Mouse (Mus musculus) forebrain, embryonic 12.5 days (tissue): Measurements from ENCODE around the gene Ift88. TPM values are rescaled to one million over a fixed set of nuclear protein-coding genes. Genes with fewer than 3 reads are reported as not detected.

Source experiments
- ATAC-seq: fragments of 200-750 bp; cut with Nextera tagmentation; 2 replicates; pipeline ENCODE4 v1.8.0; 2017; ENCODE audit warnings: moderate TSS enrichment; ENCODE audit not compliant: low FRiP score
- H3K27ac ChIP-seq: fragments of 300-500 bp; sonication (generic); 2 replicates; pipeline ENCODE4 v1.5.1; 2016; ENCODE audit warnings: mild to moderate bottlenecking
- H3K27me3 ChIP-seq: fragments of 300-500 bp; sonication (generic); 2 replicates; pipeline ENCODE4 v1.6.1; 2016; ENCODE audit warnings: mild to moderate bottlenecking
- H3K36me3 ChIP-seq: fragments of 300-500 bp; sonication (generic); replicated peaks from 2 replicates; pipeline ENCODE4 v1.6.1; 2016; ENCODE audit warnings: mild to moderate bottlenecking
- H3K4me1 ChIP-seq: fragments of 300-500 bp; sonication (generic); 2 replicates; pipeline ENCODE4 v1.6.1; 2016
- H3K4me2 ChIP-seq: fragments of 300-500 bp; sonication (generic); 2 replicates; pipeline ENCODE4 v1.6.1; 2016; ENCODE audit warnings: mild to moderate bottlenecking, moderate library complexity
- H3K4me3 ChIP-seq: fragments of 300-500 bp; sonication (generic); replicated peaks from 2 replicates; pipeline ENCODE4 v1.5.1; 2016; ENCODE audit warnings: mild to moderate bottlenecking
- H3K9ac ChIP-seq: fragments of 300-500 bp; sonication (generic); 2 replicates; pipeline ENCODE4 v1.6.1; 2016; ENCODE audit warnings: mild to moderate bottlenecking
- H3K9me3 ChIP-seq: fragments of 300-500 bp; sonication (generic); 2 replicates; pipeline ENCODE4 v1.6.1; 2016
- WGBS: fragments of 180-500 bp; shearing (Covaris S2); methylation state at CpG from one replicate; pipeline ENCODE4 v1.1.7; 2016; 5-methylcytosine and 5-hydroxymethylcytosine counted together
- polyA plus RNA-seq: library from polyadenylated mRNA; unstranded; fragments of >200 nt; fragmentation: Nextera tagmentation; extraction: Ambion mirVana; gene quantifications from 2 replicates; pipeline ENCODE4 v1.2.1, GENCODE M21; 2016

Gene Ift88
- polyA plus RNA-seq, result 15.4 and 16.4 TPM in 2 replicates

GRCm38 (mm10) chr14:57423432-57424211 lies at the start of gene Ift88:
Gene Ift88, plus strand, starts transcription at chr14:57424062.
- Histone ChIP-seq H3K4me2 (peak within 1 kb of the TSS; percentile 72), H3K9ac (peak within 1 kb of the TSS; percentile 85), H3K36me3 (no peaks in the 10 kb centered on the region), H3K4me3 (peak within 1 kb of the TSS; percentile 94), H3K9me3 (no peaks in the 10 kb centered on the region), H3K27me3 (0 out of 2 replicates have a peak, but pooled peaks cover 4% of the 10 kb centered on the region), H3K27ac (peak within 1 kb of the TSS; percentile 78), H3K4me1 (peaks cover 3% of the 10 kb centered on the region)
- 4% methylated on average over 42 of the region's 42 CpGs for WGBS
- peak; percentile 99 for ATAC-seq

DNA sequence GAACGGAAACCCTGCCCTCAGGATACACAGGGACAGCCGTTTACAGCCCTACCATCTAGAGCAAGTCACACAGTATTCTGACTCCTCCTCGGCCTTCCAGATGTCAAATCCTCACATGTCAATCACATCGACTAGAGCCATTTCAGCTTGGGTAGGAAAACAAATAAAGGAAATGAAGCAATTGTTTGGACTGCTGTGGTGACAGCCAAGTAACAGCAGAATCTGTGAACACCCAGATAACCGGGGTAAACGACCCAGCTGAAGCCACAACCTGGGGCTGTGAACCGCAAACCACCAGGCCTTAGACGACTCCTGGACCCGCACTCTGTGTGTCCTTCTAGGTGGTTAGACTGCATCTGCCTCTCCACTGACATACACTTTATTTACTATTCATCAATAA lies 48.7 kb upstream of the Ift88 start:
- H3K27me3 ChIP-seq, result 0 out of 2 replicates have a peak, but pooled peaks cover 5% of the 10 kb centered on the region
- H3K9ac ChIP-seq, result no peak overlapping the region
- H3K4me3 ChIP-seq, result no peak overlapping the region
- H3K4me2 ChIP-seq, result no peak overlapping the region
- no peak for ATAC-seq
- H3K4me1 ChIP-seq, result no peaks in the 10 kb centered on the region
- no peak overlapping the region for H3K27ac ChIP-seq
- 81% methylated on average over 9 of the region's 9 CpGs for WGBS
- H3K9me3 ChIP-seq, result no peaks in the 10 kb centered on the region
- no peaks in the 10 kb centered on the region for H3K36me3 ChIP-seq

GRCm38 (mm10) chr14:57376016-57376415 lies 47.8 kb upstream of the Ift88 start:
- no peaks in the 10 kb centered on the region for H3K4me1 ChIP-seq
- H3K36me3 ChIP-seq, result no peaks in the 10 kb centered on the region
- H3K27ac ChIP-seq, result no peak overlapping the region
- H3K9me3 ChIP-seq, result no peaks in the 10 kb centered on the region
- 0 out of 2 replicates have a peak, but pooled peaks cover 1% of the 10 kb centered on the region for H3K27me3 ChIP-seq
- H3K9ac ChIP-seq, result peak overlapping the region; percentile 17; the same call in 1 of the 2 replicates
- 80% methylated on average over 8 of the region's 8 CpGs for WGBS
- no peak overlapping the region for H3K4me3 ChIP-seq
- H3K4me2 ChIP-seq, result no peak overlapping the region
- no peak for ATAC-seq

- no peak for ATAC-seq
- Histone ChIP-seq H3K4me3 (no peak overlapping the region), H3K27me3 (no peaks in the 10 kb centered on the region)
Observed at GRCm38 (mm10) chr14:57376956-57377355, 46.9 kb upstream of the Ift88 start.

GRCm38 (mm10) chr14:57377531-57377930 lies 46.3 kb upstream of the Ift88 start:
- H3K4me3 ChIP-seq, result no peak overlapping the region
- H3K4me1 ChIP-seq, result no peaks in the 10 kb centered on the region
- 83% methylated on average over 5 of the region's 5 CpGs for WGBS
- H3K9me3 ChIP-seq, result no peaks in the 10 kb centered on the region
- no peaks in the 10 kb centered on the region for H3K36me3 ChIP-seq
- H3K9ac ChIP-seq, result no peak overlapping the region
- H3K27me3 ChIP-seq, result no peaks in the 10 kb centered on the region
- no peak overlapping the region for H3K27ac ChIP-seq
- ATAC-seq, result no peak
- H3K4me2 ChIP-seq, result no peak overlapping the region

More at GRCm38 (mm10) chr14:57376956-57377355, 46.9 kb upstream of the Ift88 start:
- Histone ChIP-seq H3K9ac (no peak overlapping the region), H3K27ac (no peak overlapping the region), H3K36me3 (no peaks in the 10 kb centered on the region), H3K4me1 (no peaks in the 10 kb centered on the region), H3K9me3 (no peaks in the 10 kb centered on the region), H3K4me2 (no peak overlapping the region)
- WGBS, result 84% methylated on average over 9 of the region's 9 CpGs

DNA sequence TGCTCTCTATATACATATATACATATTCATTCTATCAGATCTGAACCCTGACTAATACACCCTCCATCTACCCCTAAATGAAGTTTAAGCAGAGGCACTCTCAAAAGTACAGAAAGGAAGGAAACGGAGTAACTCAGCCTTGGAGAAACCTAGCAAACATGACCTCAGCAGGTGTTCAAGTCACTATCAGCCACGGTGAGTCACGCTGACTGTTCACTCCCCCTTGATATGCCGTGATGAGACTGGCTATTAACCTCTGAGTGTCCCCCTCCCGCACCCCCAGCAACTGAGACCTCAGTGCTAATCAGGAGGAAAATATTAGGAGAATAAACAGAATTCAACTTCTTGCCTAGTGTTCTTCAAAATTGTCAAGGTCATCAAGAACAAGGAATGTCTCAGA lies 38.2 kb upstream of the Ift88 start:
- Histone ChIP-seq H3K4me1 (no peaks in the 10 kb centered on the region), H3K9ac (no peak overlapping the region), H3K36me3 (no peaks in the 10 kb centered on the region), H3K4me2 (no peak overlapping the region), H3K4me3 (no peak overlapping the region), H3K9me3 (no peaks in the 10 kb centered on the region), H3K27me3 (no peaks in the 10 kb centered on the region), H3K27ac (no peak overlapping the region)
- no peak for ATAC-seq
- WGBS, result 89% methylated on average over 5 of the region's 5 CpGs

DNA sequence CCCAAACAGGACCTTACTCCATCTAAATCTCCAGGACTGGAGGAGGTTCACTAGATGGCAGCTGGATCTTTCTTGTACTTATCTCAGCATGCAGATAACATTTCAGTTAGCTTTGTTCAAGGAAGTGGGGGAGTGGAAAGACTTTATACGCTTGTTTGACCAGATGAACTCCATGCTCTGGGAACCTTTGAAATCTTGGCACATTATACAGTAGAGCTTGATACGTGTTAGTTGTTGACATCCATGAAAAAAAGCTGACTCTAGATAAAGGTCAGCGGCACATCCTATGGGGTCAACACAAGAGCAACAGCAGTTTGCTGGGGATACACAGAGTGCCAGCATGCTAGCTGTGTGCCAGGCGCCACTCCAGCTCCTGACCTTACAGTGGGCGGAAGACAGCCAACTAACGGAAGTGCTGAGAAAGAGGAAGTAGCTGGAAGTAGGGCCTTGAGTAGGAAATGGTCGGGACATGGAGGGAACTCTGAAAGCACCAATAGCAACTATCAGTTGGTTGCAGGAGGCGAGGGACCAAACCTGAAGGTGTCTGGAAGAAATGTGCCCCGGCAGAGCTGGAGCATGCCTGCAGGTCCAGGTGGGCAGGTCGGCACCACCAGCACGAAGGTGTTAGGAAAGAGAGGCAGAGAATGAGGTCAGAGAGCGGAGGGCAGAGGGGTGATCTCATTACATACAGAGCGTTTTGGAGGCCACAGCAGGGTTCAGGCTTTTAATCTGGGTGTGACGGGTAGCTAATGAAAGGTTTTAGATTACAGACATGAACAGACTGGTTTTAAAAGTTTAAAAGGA lies 36.9 kb upstream of the Ift88 start:
- H3K27me3 ChIP-seq, result no peaks in the 10 kb centered on the region
- no peak overlapping the region for H3K9ac ChIP-seq
- 65% methylated on average over 14 of the region's 14 CpGs for WGBS
- H3K36me3 ChIP-seq, result no peaks in the 10 kb centered on the region
- no peak overlapping the region for H3K4me2 ChIP-seq
- H3K27ac ChIP-seq, result no peak overlapping the region
- no peaks in the 10 kb centered on the region for H3K9me3 ChIP-seq
- H3K4me1 ChIP-seq, result no peaks in the 10 kb centered on the region
- no peak overlapping the region for H3K4me3 ChIP-seq
- ATAC-seq, result no peak

GRCm38 (mm10) chr14:57391621-57392020 lies 32.2 kb upstream of the Ift88 start:
- no peaks in the 10 kb centered on the region for H3K36me3 ChIP-seq
- H3K27ac ChIP-seq, result no peak overlapping the region
- ATAC-seq, result no peak
- H3K9ac ChIP-seq, result no peak overlapping the region
- H3K4me1 ChIP-seq, result no peaks in the 10 kb centered on the region
- H3K4me2 ChIP-seq, result no peak overlapping the region
- no peaks in the 10 kb centered on the region for H3K27me3 ChIP-seq
- no peak overlapping the region for H3K4me3 ChIP-seq
- 82% methylated on average over 4 of the region's 4 CpGs for WGBS
- no peaks in the 10 kb centered on the region for H3K9me3 ChIP-seq

DNA sequence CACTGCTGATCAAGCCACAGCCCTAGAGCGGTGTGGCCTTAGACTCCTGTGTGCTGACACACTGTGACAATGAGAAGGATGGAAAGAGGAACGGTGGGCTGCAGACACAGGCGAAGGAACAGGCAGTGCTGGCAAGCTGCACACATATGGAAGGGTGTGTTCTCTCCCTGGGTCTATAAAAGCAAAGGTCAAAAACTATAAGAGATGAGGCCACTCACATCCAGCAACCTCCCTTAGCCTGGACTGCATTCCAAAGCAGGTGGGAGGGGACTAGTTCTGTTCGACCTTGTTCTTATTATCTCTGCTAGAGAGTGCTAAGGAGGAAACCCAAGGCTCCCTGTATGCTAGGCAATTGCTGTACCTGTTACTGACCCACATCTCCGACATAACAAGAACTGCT lies 31.6 kb upstream of the Ift88 start:
- WGBS, result 74% methylated on average over 5 of the region's 5 CpGs
- no peak overlapping the region for H3K9ac ChIP-seq
- H3K27ac ChIP-seq, result no peak overlapping the region
- no peaks in the 10 kb centered on the region for H3K9me3 ChIP-seq
- ATAC-seq, result no peak
- no peak overlapping the region for H3K4me2 ChIP-seq
- no peaks in the 10 kb centered on the region for H3K36me3 ChIP-seq
- peaks cover 3% of the 10 kb centered on the region; the same call in 1 of the 2 replicates for H3K27me3 ChIP-seq
- H3K4me3 ChIP-seq, result no peak overlapping the region
- no peaks in the 10 kb centered on the region for H3K4me1 ChIP-seq

- no peaks in the 10 kb centered on the region for H3K9me3 ChIP-seq
- no peak overlapping the region for H3K4me2 ChIP-seq
- H3K27ac ChIP-seq, result no peak overlapping the region
- 81% methylated on average over 2 of the region's 2 CpGs for WGBS
- no peak overlapping the region for H3K4me3 ChIP-seq
- no peak overlapping the region for H3K9ac ChIP-seq
- H3K4me1 ChIP-seq, result peaks cover 7% of the 10 kb centered on the region
- no peak for ATAC-seq
- H3K27me3 ChIP-seq, result peaks cover 10% of the 10 kb centered on the region; the same call in 1 of the 2 replicates
- no peaks in the 10 kb centered on the region for H3K36me3 ChIP-seq
Observed at GRCm38 (mm10) chr14:57395470-57395869, 28.4 kb upstream of the Ift88 start.

- H3K4me3 ChIP-seq, result no peak overlapping the region
- no peak for ATAC-seq
- peaks cover 10% of the 10 kb centered on the region; the same call in 1 of the 2 replicates for H3K27me3 ChIP-seq
- peaks cover 7% of the 10 kb centered on the region for H3K4me1 ChIP-seq
- no peak overlapping the region for H3K4me2 ChIP-seq
- no peak overlapping the region for H3K27ac ChIP-seq
- WGBS, result 87% methylated on average over 5 of the region's 5 CpGs
- no peaks in the 10 kb centered on the region for H3K9me3 ChIP-seq
- no peaks in the 10 kb centered on the region for H3K36me3 ChIP-seq
- H3K9ac ChIP-seq, result no peak overlapping the region
Observed at GRCm38 (mm10) chr14:57397221-57397620, 26.6 kb upstream of the Ift88 start.

DNA sequence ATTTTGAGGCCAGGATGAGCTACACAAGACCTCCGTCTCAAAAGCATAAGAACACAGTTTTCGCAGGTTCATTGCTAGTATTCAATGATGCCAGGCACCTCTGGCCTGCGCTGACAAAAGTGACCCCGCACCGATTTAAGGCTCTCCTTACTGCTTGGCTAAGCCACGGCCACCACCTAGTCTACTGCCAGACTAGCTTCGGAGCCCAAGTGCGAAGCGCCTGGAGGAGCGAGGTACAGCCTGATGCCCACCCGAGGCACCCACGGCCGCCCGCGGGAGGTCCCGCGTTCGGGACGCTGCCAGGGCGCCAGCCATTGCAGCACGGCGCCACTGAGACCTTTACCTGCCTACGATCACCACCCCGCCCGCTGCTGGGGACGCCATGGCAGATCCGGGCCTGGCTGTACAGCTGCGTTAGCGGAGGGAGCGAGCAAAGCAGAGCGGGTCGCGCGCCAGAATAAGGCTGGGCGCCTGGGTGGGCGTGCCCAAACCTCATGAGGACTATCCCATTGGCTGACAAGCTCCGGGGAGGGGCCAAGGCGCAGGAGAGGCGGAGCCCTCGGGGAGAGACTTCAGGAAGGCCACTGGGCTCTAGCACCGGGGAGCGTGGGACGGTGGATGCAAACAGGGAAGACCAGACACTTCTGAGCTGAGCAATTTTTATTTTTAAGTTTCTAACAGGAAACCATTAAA lies 25.7 kb upstream of the Ift88 start, which contains the start of gene Cryl1:
Gene Cryl1 (minus strand): TSS at position 465 of the 693 bp plus-strand sequence.
- 2% methylated on average over 43 of the region's 43 CpGs for WGBS
- H3K4me3 ChIP-seq, result peak within 1 kb of the TSS; percentile 59
- no peak within 1 kb of the TSS for H3K27ac ChIP-seq
- H3K9me3 ChIP-seq, result no peaks in the 10 kb centered on the region
- peaks cover 7% of the 10 kb centered on the region for H3K4me1 ChIP-seq
- peaks cover 10% of the 10 kb centered on the region; the same call in 1 of the 2 replicates for H3K27me3 ChIP-seq
- no peaks in the 10 kb centered on the region for H3K36me3 ChIP-seq
- peak within 1 kb of the TSS; percentile 85 for H3K4me2 ChIP-seq
- peak; percentile 100 for ATAC-seq
- H3K9ac ChIP-seq, result peak within 1 kb of the TSS; percentile 67
